ENCODE assay signal across 12 mouse cellular contexts in genomic region chr5:43037592-43037991, GRCm38 (mm10).
DNase-seq lines count a peak whose midpoint lies in the region; ATAC-seq and TF ChIP-seq lines count a peak whose summit lies in the region.
"Had no signal": no experiment of that assay in that cellular context is flagged by ENCODE, and none has a peak within 500 bp of the region (broad histone marks: within the 10 kb centered on the region; RNA-seq: fewer than 3 reads in every experiment).

No protein-coding gene starts in this region.

- no peaks in the 10 kb centered on the region for H3K4me1 ChIP-seq in limb, embryonic 14.5 days (ENCODE audit: control insufficient read depth, insufficient read depth, low read length)
- H3K4me1 ChIP-seq in limb, embryonic 10.5 days, result 0 out of 2 replicates have a peak, but pooled peaks cover 5% of the 10 kb centered on the region
- H3K4me1 ChIP-seq in hindbrain, embryonic 14.5 days (replicated peaks; ENCODE audit: control insufficient read depth, insufficient read depth, low read length), result no peaks in the 10 kb centered on the region
- H3K4me1 ChIP-seq: neural tube, embryonic 12.5 days had no signal

- H3K27me3 ChIP-seq in limb, embryonic 14.5 days (ENCODE audit: control insufficient read depth, insufficient read depth, low read length), result no peaks in the 10 kb centered on the region
- no peaks in the 10 kb centered on the region for H3K27me3 ChIP-seq in limb, embryonic 10.5 days (ENCODE audit: low read depth, poor library complexity, severe bottlenecking)
- H3K27me3 ChIP-seq in splenic B cell, adult 2 months (ENCODE audit: control insufficient read depth, insufficient read depth, low read length, poor library complexity, severe bottlenecking), result no peaks in the 10 kb centered on the region
- H3K27me3 ChIP-seq in hindbrain, embryonic 14.5 days (ENCODE audit: control insufficient read depth, insufficient read depth, low read length), result no peaks in the 10 kb centered on the region
- H3K27me3 ChIP-seq: neural tube, embryonic 12.5 days had no signal

- no peak for ATAC-seq in limb, embryonic 14.5 days (ENCODE audit: low FRiP score, low read depth)
- no peak for ATAC-seq in hindbrain, embryonic 14.5 days (ENCODE audit: low FRiP score)

- no peak overlapping the region for H3K9ac ChIP-seq in limb, embryonic 14.5 days (ENCODE audit: low read depth, low read length, severe bottlenecking)
- H3K9ac ChIP-seq in hindbrain, embryonic 14.5 days, result no peak overlapping the region
- H3K9ac ChIP-seq: neural tube, embryonic 12.5 days had no signal

- WGBS in limb, embryonic 14.5 days, result 42% methylated on average over 3 of the region's 3 CpGs
- 67% methylated on average over 3 of the region's 3 CpGs for WGBS in limb, embryonic 10.5 days
- 78% methylated on average over 3 of the region's 3 CpGs for WGBS in hindbrain, embryonic 14.5 days

- DNase-seq in limb, embryonic 14.5 days (ENCODE audit: low spot score), result peak; percentile 60
- no peak for DNase-seq in limb, embryonic 10.5 days (ENCODE audit: low spot score)
- DNase-seq in adrenal gland, postnatal 25 days, result peak; percentile 51
- DNase-seq in kidney, postnatal 4 days, result peak; percentile 43 to 57
- DNase-seq in splenic B cell, adult 2 months (ENCODE audit: low read depth, low spot score), result peak; percentile 1
- DNase-seq in spleen, postnatal 10 days (ENCODE audit: low spot score in 2 of 2), result no peak
- no peak for DNase-seq in left cerebral cortex, postnatal 25 days (ENCODE audit: low spot score in 2 of 2)
- DNase-seq in hindbrain, embryonic 14.5 days (ENCODE audit: low spot score), result no peak
- DNase-seq: cerebellum, adult 9-10 months; layer of hippocampus, adult 9-11 months had no signal

- H3K9me3 ChIP-seq in limb, embryonic 14.5 days (ENCODE audit: control insufficient read depth, low read length), result no peaks in the 10 kb centered on the region
- H3K9me3 ChIP-seq in limb, embryonic 10.5 days (replicated peaks), result no peaks in the 10 kb centered on the region
- no peaks in the 10 kb centered on the region for H3K9me3 ChIP-seq in hindbrain, embryonic 14.5 days (ENCODE audit: control insufficient read depth, low read length)
- H3K9me3 ChIP-seq: neural tube, embryonic 12.5 days had no signal

- no peak for TF ChIP-seq POLR2A in limb, embryonic 14.5 days (IDR thresholded peaks at IDR 0.05; ENCODE audit: borderline replicate concordance, extremely low read depth, insufficient read depth, insufficient read length)

- H3K36me3 ChIP-seq in limb, embryonic 14.5 days (ENCODE audit: control insufficient read depth, insufficient read depth, low read length), result no peaks in the 10 kb centered on the region
- no peaks in the 10 kb centered on the region for H3K36me3 ChIP-seq in limb, embryonic 10.5 days
- no peaks in the 10 kb centered on the region for H3K36me3 ChIP-seq in splenic B cell, adult 2 months (ENCODE audit: control insufficient read depth, insufficient read depth, low read length, poor library complexity, severe bottlenecking)
- H3K36me3 ChIP-seq in hindbrain, embryonic 14.5 days (replicated peaks; ENCODE audit: control insufficient read depth, insufficient read depth), result no peaks in the 10 kb centered on the region
- H3K36me3 ChIP-seq: neural tube, embryonic 12.5 days had no signal

- H3K27ac ChIP-seq in limb, embryonic 14.5 days (replicated peaks; ENCODE audit: low read depth, low read length), result no peak overlapping the region
- no peak overlapping the region for H3K27ac ChIP-seq in limb, embryonic 10.5 days
- no peak overlapping the region for H3K27ac ChIP-seq in hindbrain, embryonic 14.5 days
- H3K27ac ChIP-seq: macrophage; neural tube, embryonic 12.5 days had no signal

- no peak overlapping the region for H3K4me3 ChIP-seq in limb, embryonic 14.5 days (replicated peaks; ENCODE audit: low read length)
- no peak overlapping the region for H3K4me3 ChIP-seq in limb, embryonic 10.5 days
- no peak overlapping the region for H3K4me3 ChIP-seq in hindbrain, embryonic 14.5 days (replicated peaks; ENCODE audit: low read length)
- H3K4me3 ChIP-seq: neural tube, embryonic 12.5 days had no signal

- intact Hi-C loops in left cerebral cortex, postnatal 25 days (cut with DNase I), result no loop called here

- no peak overlapping the region for H3K4me2 ChIP-seq in limb, embryonic 14.5 days (replicated peaks; ENCODE audit: low read depth, low read length, severe bottlenecking)
- H3K4me2 ChIP-seq in hindbrain, embryonic 14.5 days (replicated peaks), result no peak overlapping the region
- H3K4me2 ChIP-seq: neural tube, embryonic 12.5 days had no signal

Comparison
In these comparisons a context has a peak if more than half of its experiments do, and no peak if none do; other contexts are left out.
1. DNase-seq: peak in limb, embryonic 14.5 days (single experiment), adrenal gland, postnatal 25 days (single experiment), kidney, postnatal 4 days (2 of 2) and splenic B cell, adult 2 months (single experiment); none in limb, embryonic 10.5 days (single experiment), spleen, postnatal 10 days (0 of 2), left cerebral cortex, postnatal 25 days (0 of 2) and hindbrain, embryonic 14.5 days (single experiment).